Mouse (Mus musculus) lung, postnatal 0 days (tissue): ENCODE measurements around the gene Plxnc1.

ENCODE experiments used
- CTCF ChIP-seq: IDR thresholded peaks from 2 replicates; pipeline ENCODE4 v1.5.1; 2016; ENCODE audit warnings: antibody characterized with exemption, mild to moderate bottlenecking
- EP300 ChIP-seq: IDR thresholded peaks from 2 replicates; pipeline ENCODE4 v1.6.1; 2016; ENCODE audit warnings: antibody characterized with exemption, mild to moderate bottlenecking, control low read depth

DNA sequence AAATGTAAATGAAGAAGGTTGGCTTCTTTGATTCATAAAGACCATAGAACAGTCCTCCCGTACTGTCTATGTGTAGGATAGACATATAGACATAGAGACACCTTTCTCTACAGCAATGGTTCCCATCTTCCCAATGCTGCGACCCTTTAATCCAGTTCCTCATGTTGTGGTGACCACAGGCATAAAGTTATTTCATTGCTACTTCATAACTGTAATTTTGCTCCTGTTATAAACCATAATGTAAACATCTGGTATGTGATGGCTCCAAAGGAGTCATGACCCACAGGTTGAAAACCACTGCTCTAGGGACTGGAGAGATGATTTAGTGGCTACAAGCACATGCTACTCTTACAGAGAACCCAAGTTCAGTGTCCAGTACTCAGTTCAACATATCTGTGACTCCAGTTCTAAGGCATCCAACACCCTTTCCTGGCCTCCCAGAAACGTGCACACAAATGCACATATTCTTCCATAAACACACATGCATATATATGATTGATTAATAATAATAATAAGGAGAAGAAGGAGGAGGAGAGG is 27.1 kb upstream of the Plxnc1 start:
- no peak for TF ChIP-seq EP300
- TF ChIP-seq CTCF = no peak
